Mouse (Mus musculus) liver, adult 2 months (tissue): ENCODE measurements around the gene Slc25a13. TPM values are rescaled to one million over a fixed set of nuclear protein-coding genes. Genes with fewer than 3 reads are reported as not detected.
A peak's percentile ranks its signal among the peaks of the same experiment; 100 is the strongest.

ENCODE experiments used
- DNase-seq: peaks from one replicate; pipeline ENCODE4 v3.0.0-alpha.2; 2011; ENCODE audit warnings: low read depth, low spot score; ENCODE audit errors: extremely low read depth
- H3K27ac ChIP-seq: fragments of 200-500 bp; replicated peaks from 2 replicates; pipeline ENCODE4 v1.5.1; 2012; ENCODE audit warnings: low read depth, mild to moderate bottlenecking, control low read depth, inconsistent platforms, low read length; ENCODE audit not compliant: insufficient read depth
- H3K27me3 ChIP-seq: fragments of 200-500 bp; 2 replicates; pipeline ENCODE4 v1.6.1; 2012; ENCODE audit warnings: mild to moderate bottlenecking, moderate library complexity, low read length, inconsistent platforms; ENCODE audit not compliant: control insufficient read depth, insufficient read depth
- H3K36me3 ChIP-seq: fragments of 200-500 bp; 2 replicates; pipeline ENCODE4 v1.6.1; 2012; ENCODE audit warnings: low read length, inconsistent platforms; ENCODE audit not compliant: control insufficient read depth, insufficient read depth
- H3K4me1 ChIP-seq: fragments of 200-500 bp; 2 replicates; pipeline ENCODE4 v1.6.1; 2011; ENCODE audit warnings: low read length; ENCODE audit not compliant: control insufficient read depth, insufficient read depth
- H3K4me3 ChIP-seq: fragments of 200-500 bp; 2 replicates; pipeline ENCODE4 v1.5.1; 2011; ENCODE audit warnings: low read depth, mild to moderate bottlenecking, control low read depth, low read length, moderate library complexity; ENCODE audit not compliant: insufficient read depth
- H3K79me2 ChIP-seq: fragments of 200-500 bp; 2 replicates; pipeline ENCODE4 v1.6.1; 2012; ENCODE audit warnings: inconsistent platforms, mild to moderate bottlenecking, low read length, moderate library complexity; ENCODE audit not compliant: control insufficient read depth, insufficient read depth
- H3K9ac ChIP-seq: fragments of 200-500 bp; 2 replicates; pipeline ENCODE4 v1.6.1; 2012; ENCODE audit warnings: low read depth, mild to moderate bottlenecking, control low read depth, inconsistent platforms, low read length
- CTCF ChIP-seq: fragments of 200-500 bp; IDR thresholded peaks from 2 replicates; pipeline ENCODE4 v1.5.1; 2011; ENCODE audit warnings: low read depth, low read length, control low read depth
- POLR2A ChIP-seq: fragments of 200-500 bp; IDR thresholded peaks from 2 replicates; pipeline ENCODE4 v1.6.1; 2011; ENCODE audit warnings: low read length, control low read depth; ENCODE audit not compliant: insufficient read depth; ENCODE audit errors: extremely low read depth
- WGBS: fragments of 180-500 bp; shearing (Covaris S2); methylation state at CpG from one replicate; pipeline ENCODE4 v1.1.7; 2018; 5-methylcytosine and 5-hydroxymethylcytosine counted together
- polyA plus RNA-seq: library from polyadenylated mRNA; depleted of rRNA; stranded (reverse); fragments of >200 nt; gene quantifications from 2 replicates; pipeline ENCODE4 v1.2.3, GENCODE M21; 2012
- total RNA-seq: library from RNA; depleted of rRNA; stranded (reverse); fragments of >200 nt; gene quantifications from 2 replicates; pipeline ENCODE4 v1.2.3, GENCODE M21; 2014

The Slc25a13 gene
- total and polyA plus RNA-seq, 2 experiments = 53.5 to 232 TPM

DNA sequence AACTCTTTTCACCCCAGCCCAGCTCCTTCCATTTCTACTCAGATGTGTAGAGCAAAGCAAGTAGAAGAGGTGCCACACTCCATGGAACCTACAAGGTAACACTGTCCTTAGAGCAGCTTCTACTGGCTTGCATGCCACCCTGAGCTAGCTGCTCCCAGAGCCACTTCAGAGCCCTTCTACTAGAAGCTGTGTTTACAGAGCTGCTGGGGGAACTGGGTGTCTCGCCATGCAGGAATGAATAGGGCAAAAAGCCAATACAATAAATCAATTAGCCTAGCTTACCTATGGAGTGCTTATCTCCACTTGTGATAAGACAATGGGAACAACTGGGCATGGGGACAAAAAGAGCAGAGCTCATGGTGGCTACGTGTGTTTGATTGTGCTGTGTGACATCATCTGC is 67.2 kb downstream of the Slc25a13 start:
- Histone ChIP-seq H3K9ac (no peak overlapping the region), H3K36me3 (peaks cover 54% of the 10 kb centered on the region), H3K4me3 (no peak overlapping the region), H3K27me3 (no peaks in the 10 kb centered on the region), H3K4me1 (0 out of 2 replicates have a peak, but pooled peaks cover 2% of the 10 kb centered on the region), H3K79me2 (peaks cover 2% of the 10 kb centered on the region; the same call in 1 of the 2 replicates), H3K27ac (no peak overlapping the region)
- no peak for TF ChIP-seq CTCF
- no peak for TF ChIP-seq POLR2A
- peak; percentile 72 for DNase-seq
- WGBS = 20% methylated on average over 2 of the region's 2 CpGs

GRCm38 (mm10) chr6:6149329-6149728 is 67.6 kb downstream of the Slc25a13 start:
- H3K27me3 ChIP-seq = no peaks in the 10 kb centered on the region
- 0 out of 2 replicates have a peak, but pooled peaks cover 2% of the 10 kb centered on the region for H3K4me1 ChIP-seq
- H3K79me2 ChIP-seq = no peaks in the 10 kb centered on the region; the same call in 1 of the 2 replicates
- H3K36me3 ChIP-seq = peaks cover 54% of the 10 kb centered on the region
- no peak overlapping the region for H3K9ac ChIP-seq
- no peak for TF ChIP-seq CTCF
- TF ChIP-seq POLR2A = no peak
- no peak for DNase-seq
- WGBS = 65% methylated on average over 3 of the region's 3 CpGs
- no peak overlapping the region for H3K4me3 ChIP-seq
- H3K27ac ChIP-seq = no peak overlapping the region

DNA sequence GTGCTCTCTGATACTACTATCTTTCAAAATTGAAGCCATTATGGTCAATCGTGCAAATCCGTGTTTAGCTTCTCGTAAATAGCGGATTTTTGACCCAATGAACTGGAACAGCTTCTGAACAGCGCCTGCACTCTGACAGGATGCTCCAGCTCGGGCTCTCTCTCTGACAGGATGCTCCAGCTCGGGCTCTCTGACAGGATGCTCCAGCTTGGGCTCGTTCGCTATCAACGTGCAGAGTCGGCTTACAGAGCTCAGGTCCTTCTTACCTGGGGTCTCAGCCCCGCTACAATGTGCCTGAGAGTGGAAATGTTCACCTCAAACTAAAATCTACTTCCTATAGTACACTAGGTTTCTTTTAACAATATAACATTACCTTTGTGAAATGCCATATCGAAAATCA is 71.6 kb downstream of the Slc25a13 start:
- no peaks in the 10 kb centered on the region; the same call in 1 of the 2 replicates for H3K79me2 ChIP-seq
- no peak overlapping the region for H3K4me3 ChIP-seq
- no peak overlapping the region for H3K27ac ChIP-seq
- no peaks in the 10 kb centered on the region for H3K27me3 ChIP-seq
- 89% methylated on average over 13 of the region's 13 CpGs for WGBS
- no peak overlapping the region for H3K9ac ChIP-seq
- TF ChIP-seq CTCF (no peak), POLR2A (no peak)
- H3K4me1 ChIP-seq = no peaks in the 10 kb centered on the region
- DNase-seq = no peak
- H3K36me3 ChIP-seq = peaks cover 46% of the 10 kb centered on the region

DNA sequence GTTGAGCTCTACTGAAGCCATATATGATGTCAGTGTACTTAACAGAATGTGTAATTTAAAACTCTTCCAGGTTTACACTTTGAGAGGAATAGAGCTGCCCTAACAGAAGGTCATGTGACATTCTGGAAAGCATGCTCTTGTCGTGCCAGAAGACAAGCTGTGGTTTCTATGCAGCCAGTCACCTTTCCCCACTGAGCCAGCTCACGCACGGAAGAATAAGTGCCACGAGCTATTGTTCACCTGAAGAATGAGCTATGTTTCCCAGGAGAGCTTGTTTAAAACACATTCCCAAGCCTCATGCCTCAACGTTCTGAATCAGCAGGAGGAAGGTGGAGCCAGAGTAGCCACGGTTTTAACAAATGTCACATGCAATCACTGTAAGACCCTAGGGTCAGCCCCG is 73.4 kb downstream of the Slc25a13 start:
- no peaks in the 10 kb centered on the region for H3K27me3 ChIP-seq
- H3K36me3 ChIP-seq = peaks cover 39% of the 10 kb centered on the region
- 78% methylated on average over 7 of the region's 7 CpGs for WGBS
- DNase-seq = no peak
- no peak overlapping the region for H3K9ac ChIP-seq
- no peak overlapping the region for H3K27ac ChIP-seq
- H3K79me2 ChIP-seq = no peaks in the 10 kb centered on the region; the same call in 1 of the 2 replicates
- no peaks in the 10 kb centered on the region for H3K4me1 ChIP-seq
- H3K4me3 ChIP-seq = no peak overlapping the region
- TF ChIP-seq CTCF = no peak
- TF ChIP-seq POLR2A = no peak

GRCm38 (mm10) chr6:6140370-6140769 is 76.6 kb downstream of the Slc25a13 start:
- DNase-seq = no peak
- H3K4me1 ChIP-seq = no peaks in the 10 kb centered on the region
- peaks cover 30% of the 10 kb centered on the region for H3K36me3 ChIP-seq
- no peaks in the 10 kb centered on the region for H3K27me3 ChIP-seq
- no peak overlapping the region for H3K9ac ChIP-seq
- no peak overlapping the region for H3K4me3 ChIP-seq
- 83% methylated on average over 3 of the region's 3 CpGs for WGBS
- no peak overlapping the region for H3K27ac ChIP-seq
- H3K79me2 ChIP-seq = no peaks in the 10 kb centered on the region
- TF ChIP-seq CTCF (no peak), POLR2A (no peak)

- Histone ChIP-seq H3K36me3 (peaks cover 36% of the 10 kb centered on the region), H3K4me1 (no peaks in the 10 kb centered on the region), H3K27ac (no peak overlapping the region), H3K4me3 (no peak overlapping the region), H3K27me3 (no peaks in the 10 kb centered on the region), H3K79me2 (peaks cover 2% of the 10 kb centered on the region; the same call in 1 of the 2 replicates), H3K9ac (no peak overlapping the region)
- 94% methylated on average over 5 of the region's 5 CpGs for WGBS
- TF ChIP-seq CTCF (no peak), POLR2A (no peak)
- no peak for DNase-seq
Measured at GRCm38 (mm10) chr6:6139061-6139460, 77.9 kb downstream of the Slc25a13 start.
